In genomic region chr10:37047661-37048098, GRCm38 (mm10) we compare ENCODE assay signal across 11 mouse cellular contexts.
A peak's percentile ranks its signal among the peaks of the same experiment; 100 is the strongest.
DNase-seq lines count a peak whose midpoint lies in the region; ATAC-seq and TF ChIP-seq lines count a peak whose summit lies in the region.
"Had no signal": no experiment of that assay in that cellular context is flagged by ENCODE, and none has a peak within 500 bp of the region (broad histone marks: within the 10 kb centered on the region; RNA-seq: fewer than 3 reads in every experiment).

No protein-coding gene starts in this region.

- H3K9me3 ChIP-seq in forebrain, embryonic 12.5 days, result no peaks in the 10 kb centered on the region
- H3K9me3 ChIP-seq in intestine, embryonic 16.5 days (ENCODE audit: control insufficient read depth, low read length), result no peaks in the 10 kb centered on the region
- H3K9me3 ChIP-seq: G1E had no signal

- H3K9ac ChIP-seq in forebrain, embryonic 12.5 days, result no peak overlapping the region
- H3K9ac ChIP-seq in intestine, embryonic 16.5 days (ENCODE audit: low read depth, low read length), result no peak overlapping the region

- no peak overlapping the region for H3K27ac ChIP-seq in kidney, adult 2 months (ENCODE audit: insufficient read depth, low read depth, low read length)
- H3K27ac ChIP-seq in forebrain, embryonic 12.5 days, result no peak overlapping the region
- no peak overlapping the region for H3K27ac ChIP-seq in intestine, embryonic 16.5 days (ENCODE audit: low read length)
- H3K27ac ChIP-seq: macrophage had no signal

- no peaks in the 10 kb centered on the region for H3K36me3 ChIP-seq in kidney, adult 2 months (ENCODE audit: control insufficient read depth, insufficient read depth, low read length)
- no peaks in the 10 kb centered on the region for H3K36me3 ChIP-seq in forebrain, embryonic 12.5 days (replicated peaks)
- no peaks in the 10 kb centered on the region for H3K36me3 ChIP-seq in intestine, embryonic 16.5 days (ENCODE audit: control insufficient read depth, insufficient read depth, low read length)
- H3K36me3 ChIP-seq: G1E had no signal

- H3K27me3 ChIP-seq in kidney, adult 2 months (replicated peaks; ENCODE audit: control insufficient read depth, insufficient read depth, low read length), result no peaks in the 10 kb centered on the region
- no peaks in the 10 kb centered on the region for H3K27me3 ChIP-seq in forebrain, embryonic 12.5 days
- no peaks in the 10 kb centered on the region for H3K27me3 ChIP-seq in intestine, embryonic 16.5 days (replicated peaks; ENCODE audit: control insufficient read depth, insufficient read depth, low read length)

- no peak for ATAC-seq in megakaryocyte progenitor cell, adult 5-6 weeks (replicated peaks; ENCODE audit: poor library complexity)
- no peak for ATAC-seq in forebrain, embryonic 12.5 days (ENCODE audit: low FRiP score)
- ATAC-seq in intestine, embryonic 16.5 days, result no peak
- ATAC-seq: forebrain, embryonic 16.5 days had no signal

- TF ChIP-seq CTCF in kidney, adult 2 months (conservative IDR thresholded peaks at IDR 0.05; ENCODE audit: insufficient read depth, insufficient read length, low read depth, low read length), result no peak

- no peak for TF ChIP-seq POLR2A in kidney, adult 2 months (IDR thresholded peaks at IDR 0.05; ENCODE audit: low read depth, low read length)

- no peak overlapping the region for H3K4me2 ChIP-seq in forebrain, embryonic 12.5 days
- H3K4me2 ChIP-seq in intestine, embryonic 16.5 days (ENCODE audit: low read depth, low read length), result no peak overlapping the region

- WGBS in kidney, adult 2 months, result 68% methylated on average over 8 of the region's 8 CpGs
- 83% methylated on average over 8 of the region's 8 CpGs for WGBS in forebrain, embryonic 12.5 days
- WGBS in intestine, embryonic 16.5 days, result 76% methylated on average over 8 of the region's 8 CpGs

- peak; percentile 5 for DNase-seq in kidney, adult 2 months
- no peak for DNase-seq in kidney, adult 8-10 months
- DNase-seq in cerebellum, adult 9-11 months, result peak; percentile 13
- DNase-seq in gastrocnemius, postnatal 25 days, result peak; percentile 66
- DNase-seq in lung, postnatal 10 days, result peak; percentile 13

- no peak overlapping the region for H3K4me3 ChIP-seq in kidney, adult 2 months (ENCODE audit: insufficient read depth, low read depth, low read length)
- H3K4me3 ChIP-seq in forebrain, embryonic 12.5 days (replicated peaks), result no peak overlapping the region
- no peak overlapping the region for H3K4me3 ChIP-seq in intestine, embryonic 16.5 days (ENCODE audit: low read length)

- no peaks in the 10 kb centered on the region for H3K4me1 ChIP-seq in kidney, adult 2 months (ENCODE audit: control insufficient read depth, insufficient read depth, low read length)
- H3K4me1 ChIP-seq in forebrain, embryonic 12.5 days, result no peaks in the 10 kb centered on the region
- no peaks in the 10 kb centered on the region for H3K4me1 ChIP-seq in intestine, embryonic 16.5 days (ENCODE audit: control insufficient read depth, insufficient read depth, low read length)

Comparison
In these comparisons a context has a peak if more than half of its experiments do, and no peak if none do; other contexts are left out.
1. DNase-seq: peak in kidney, adult 2 months (single experiment), cerebellum, adult 9-11 months (single experiment), gastrocnemius, postnatal 25 days (single experiment) and lung, postnatal 10 days (single experiment); none in kidney, adult 8-10 months (0 of 2).